Comparison of ENCODE assay signal across 20 mouse cellular contexts in the genomic region with DNA sequence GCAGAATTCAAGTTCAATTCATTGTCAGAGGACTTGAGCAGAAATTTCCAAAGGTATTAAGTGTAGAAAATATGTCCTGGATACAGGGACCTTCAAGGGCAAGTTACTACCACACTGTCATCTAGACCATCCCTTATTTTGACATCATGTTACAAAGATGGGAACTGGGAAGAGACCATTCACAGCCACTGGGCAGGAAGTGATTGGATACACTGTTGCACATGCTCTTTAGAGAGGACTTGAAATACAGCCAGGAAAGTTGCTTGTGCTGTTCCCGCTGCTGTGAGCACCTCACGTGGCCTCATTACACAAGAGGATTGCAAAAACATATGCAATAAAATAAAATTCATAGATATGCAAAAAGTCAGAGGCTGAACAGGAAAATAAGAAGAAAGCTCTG.
DNase-seq lines count a peak whose midpoint lies in the region; ATAC-seq lines count a peak whose summit lies in the region.
"Had no signal": no experiment of that assay in that cellular context is flagged by ENCODE, and none has a peak within 500 bp of the region (broad histone marks: within the 10 kb centered on the region; RNA-seq: fewer than 3 reads in every experiment).

No protein-coding gene starts in this region.

- DNase-seq in cerebellum, adult 11-12 months, result peak; percentile 61
- DNase-seq in cerebellum, adult 11 months, result no peak
- DNase-seq in heart, adult 11 months, result peak; percentile 72
- DNase-seq in heart, postnatal 36 days, result no peak
- peak; percentile 59 for DNase-seq in NIH3T3 (ENCODE audit: low read depth)
- no peak for DNase-seq in left cerebral cortex, postnatal 36 days (ENCODE audit: low spot score in 2 of 2)
- DNase-seq in neural tube, embryonic 10.5 days (ENCODE audit: extremely low spot score, low spot score), result no peak
- DNase-seq: adrenal gland, postnatal 25 days; embryo, embryonic 11 days; gastrocnemius, postnatal 10 days; kidney, adult 18-20 months; layer of hippocampus, adult 9-11 months; lung, embryonic 14.5 days; lung, postnatal 4 days; right cerebral cortex, adult 18-20 months; right cerebral cortex, postnatal 4 days; thymus, adult 18-20 months; thymus, postnatal 4 days had no signal

- 0 out of 2 replicates have a peak, but pooled peaks have one; percentile 45 for ATAC-seq in megakaryocyte, adult 5-6 weeks (ENCODE audit: poor library complexity, severe bottlenecking)
- ATAC-seq: forebrain, embryonic 14.5 days had no signal

- intact Hi-C loops in heart, postnatal 36 days (cut with DNase I), result loop anchor here (2.0 to 5.0 kb wide), 2 partner anchors 28 to 52 kb away; no protein-coding TSS in a partner anchor
- intact Hi-C loops in left cerebral cortex, postnatal 36 days (cut with DNase I), result no loop called here

Comparison
In these comparisons a context has a peak if more than half of its experiments do, and no peak if none do; other contexts are left out.
1. DNase-seq: peak in cerebellum, adult 11-12 months (single experiment), heart, adult 11 months (single experiment) and NIH3T3 (single experiment); none in cerebellum, adult 11 months (single experiment), heart, postnatal 36 days (0 of 2), left cerebral cortex, postnatal 36 days (0 of 2) and neural tube, embryonic 10.5 days (single experiment).